In genomic region chr7:75591961-75592360, GRCm38 (mm10) we compare ENCODE assay signal across 29 mouse cellular contexts.
"Had no signal": no experiment of that assay in that cellular context is flagged by ENCODE, and none has a peak within 500 bp of the region (broad histone marks: within the 10 kb centered on the region; RNA-seq: fewer than 3 reads in every experiment).

No protein-coding gene starts in this region.

- H3K4me3 ChIP-seq: left cerebral cortex, adult 2 months; limb, embryonic 10.5 days; limb, embryonic 12.5 days; limb, embryonic 13.5 days; limb, embryonic 15.5 days; liver, embryonic 12.5 days; liver, embryonic 13.5 days; liver, embryonic 15.5 days; megakaryocyte, embryonic 14.5 days; midbrain, embryonic 10.5 days; midbrain, embryonic 12.5 days; midbrain, embryonic 13.5 days; midbrain, embryonic 15.5 days; myocyte; neural tube, embryonic 12.5 days had no signal

- H3K27ac ChIP-seq: left cerebral cortex, adult 2 months; limb, embryonic 10.5 days; limb, embryonic 12.5 days; limb, embryonic 13.5 days; limb, embryonic 15.5 days; macrophage; midbrain, embryonic 10.5 days; midbrain, embryonic 12.5 days; midbrain, embryonic 13.5 days; midbrain, embryonic 15.5 days; neural tube, embryonic 12.5 days had no signal

- H3K4me1 ChIP-seq: limb, embryonic 10.5 days; midbrain, embryonic 10.5 days; midbrain, embryonic 12.5 days; midbrain, embryonic 13.5 days; midbrain, embryonic 15.5 days; neural tube, embryonic 12.5 days had no signal

- H3K4me2 ChIP-seq: limb, embryonic 12.5 days; limb, embryonic 13.5 days; limb, embryonic 15.5 days; liver, embryonic 11.5 days; liver, embryonic 12.5 days; liver, embryonic 13.5 days; liver, embryonic 15.5 days; lung, embryonic 14.5 days; midbrain, embryonic 11.5 days; midbrain, embryonic 12.5 days; midbrain, embryonic 13.5 days; midbrain, embryonic 15.5 days; neural tube, embryonic 12.5 days had no signal

- H3K36me3 ChIP-seq: liver, embryonic 15.5 days; midbrain, embryonic 12.5 days; midbrain, embryonic 13.5 days; midbrain, embryonic 15.5 days; neural tube, embryonic 12.5 days had no signal

- DNase-seq: layer of hippocampus, postnatal 36 days; left cerebral cortex, postnatal 4 days; liver; liver, embryonic 13.5 days; liver, postnatal 0 days; lung, adult 18-20 months; lung, embryonic 14.5 days; lung, postnatal 14 days; lung, postnatal 36 days; midbrain, embryonic 14.5 days had no signal

- ATAC-seq: liver, embryonic 12.5 days; liver, postnatal 0 days; midbrain, embryonic 13.5 days; midbrain, embryonic 15.5 days; midbrain, embryonic 16.5 days had no signal

- H3K9ac ChIP-seq: limb, embryonic 12.5 days; limb, embryonic 13.5 days; limb, embryonic 15.5 days; liver, embryonic 12.5 days; liver, embryonic 13.5 days; liver, embryonic 14.5 days; liver, embryonic 15.5 days; liver, postnatal 0 days; lung, embryonic 14.5 days; midbrain, embryonic 12.5 days; midbrain, embryonic 13.5 days; midbrain, embryonic 15.5 days; neural tube, embryonic 12.5 days had no signal

- H3K27me3 ChIP-seq: limb, embryonic 12.5 days; limb, embryonic 13.5 days; limb, embryonic 15.5 days; liver, embryonic 12.5 days; liver, embryonic 13.5 days; liver, embryonic 15.5 days; megakaryocyte, embryonic 14.5 days; midbrain, embryonic 12.5 days; midbrain, embryonic 13.5 days; midbrain, embryonic 15.5 days; neural tube, embryonic 12.5 days had no signal

- H3K9me3 ChIP-seq: limb, embryonic 10.5 days; limb, embryonic 12.5 days; limb, embryonic 13.5 days; limb, embryonic 15.5 days; liver, embryonic 12.5 days; liver, embryonic 13.5 days; liver, embryonic 15.5 days; megakaryocyte, embryonic 14.5 days; midbrain, embryonic 10.5 days; midbrain, embryonic 12.5 days; midbrain, embryonic 13.5 days; midbrain, embryonic 15.5 days; neural tube, embryonic 12.5 days had no signal
